Mouse (Mus musculus): ENCODE data around the gene Pigm.

Pigm gene

DNA sequence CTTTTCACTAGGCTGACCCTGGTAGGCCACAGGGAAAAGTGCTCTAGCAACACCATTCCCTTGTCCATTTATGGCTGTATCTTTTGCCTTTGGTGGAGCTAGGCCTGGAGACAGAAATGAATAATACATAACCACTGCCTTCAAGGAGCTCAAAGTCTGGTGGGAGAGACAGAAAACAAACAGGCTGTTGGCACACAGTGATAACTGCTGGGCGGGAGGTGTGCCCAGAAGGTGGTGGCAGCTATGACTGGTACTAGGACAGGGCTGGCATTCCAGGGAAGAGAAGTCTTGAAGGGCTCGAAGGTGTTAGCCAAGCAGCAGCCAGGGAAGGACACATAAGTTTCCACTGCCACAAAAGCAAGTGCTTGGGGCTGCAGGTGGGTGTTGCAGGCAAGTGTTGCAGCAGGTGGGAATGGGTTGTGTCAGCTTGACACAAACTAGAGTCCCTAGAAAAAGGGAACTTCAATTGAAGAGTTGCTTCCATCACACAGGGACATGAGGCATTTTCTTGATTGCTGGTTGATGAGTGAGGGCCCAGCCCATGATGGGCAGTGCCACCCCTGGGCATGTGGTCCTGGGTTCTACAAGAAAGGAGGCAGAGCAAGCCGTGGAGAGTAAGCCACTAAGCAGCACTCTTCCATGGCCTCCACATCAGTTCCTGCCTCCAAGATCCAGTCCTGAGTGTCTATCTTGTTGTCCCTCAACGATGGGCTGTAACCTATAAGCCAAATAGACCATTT, 37.3 kb downstream of the Pigm start:
- DNase-seq (ENCODE audit: low spot score in 2 of 2), result no peak

DNA sequence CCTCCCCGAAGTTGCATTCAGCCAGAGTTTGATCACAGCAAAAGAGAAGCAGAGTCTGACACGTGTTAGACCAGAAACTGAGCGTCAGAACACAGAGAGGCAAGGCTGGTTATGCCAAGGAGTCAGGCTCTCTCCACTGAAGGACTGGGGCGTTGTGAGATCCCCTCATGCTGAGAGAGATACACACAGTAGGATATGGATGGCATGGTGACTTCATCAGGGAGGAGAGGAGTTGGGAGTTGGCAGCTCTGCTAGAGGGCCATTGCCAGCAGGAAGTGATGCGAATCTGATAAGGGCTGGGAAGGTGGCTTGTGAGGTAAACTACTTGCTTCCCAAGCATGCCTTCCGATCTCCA, 37.9 kb downstream of the Pigm start:
- no peak for DNase-seq (ENCODE audit: low spot score in 2 of 2)

DNA sequence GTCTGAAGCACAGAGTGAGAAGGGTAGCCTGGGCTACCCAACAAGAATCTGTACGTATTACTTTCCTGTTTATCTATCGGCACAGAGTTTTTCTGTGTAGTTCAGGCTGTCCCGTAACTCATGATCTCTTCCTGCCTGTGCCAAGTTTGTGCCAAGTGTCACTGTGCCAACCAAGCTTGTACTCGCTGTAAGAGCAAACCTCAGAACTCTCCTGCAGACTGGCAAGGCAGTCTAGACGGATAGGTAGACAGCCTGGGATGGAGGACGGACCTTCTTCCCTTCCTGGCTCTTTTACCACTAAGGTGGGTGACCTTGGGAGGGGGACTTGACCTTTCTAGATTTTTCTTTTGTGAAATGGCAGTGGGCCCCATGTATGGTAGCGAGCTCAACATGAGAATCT, 38.7 kb downstream of the Pigm start:
- DNase-seq (ENCODE audit: low spot score in 2 of 2), result no peak

DNA sequence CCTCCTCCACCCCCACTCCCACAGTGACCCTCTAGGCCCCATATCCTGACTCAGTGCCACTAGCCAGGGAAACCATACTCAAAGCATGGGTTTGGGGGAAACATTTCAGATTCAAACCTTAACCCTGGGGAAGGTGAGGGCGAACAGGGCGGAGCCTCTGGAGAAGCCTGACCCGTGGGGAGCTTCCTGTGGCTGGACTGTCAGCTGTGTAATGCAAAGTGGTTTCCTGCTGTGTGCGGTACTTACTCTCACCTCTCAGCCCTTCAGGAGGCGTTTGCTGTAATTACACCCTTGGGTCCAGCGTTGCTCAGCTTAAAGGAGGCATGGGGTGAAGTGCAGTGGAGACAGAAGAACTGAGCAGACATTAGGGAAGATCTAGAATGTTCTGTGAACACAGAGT, 41.8 kb downstream of the Pigm start:
- DNase-seq (ENCODE audit: low spot score in 2 of 2), result no peak

DNA sequence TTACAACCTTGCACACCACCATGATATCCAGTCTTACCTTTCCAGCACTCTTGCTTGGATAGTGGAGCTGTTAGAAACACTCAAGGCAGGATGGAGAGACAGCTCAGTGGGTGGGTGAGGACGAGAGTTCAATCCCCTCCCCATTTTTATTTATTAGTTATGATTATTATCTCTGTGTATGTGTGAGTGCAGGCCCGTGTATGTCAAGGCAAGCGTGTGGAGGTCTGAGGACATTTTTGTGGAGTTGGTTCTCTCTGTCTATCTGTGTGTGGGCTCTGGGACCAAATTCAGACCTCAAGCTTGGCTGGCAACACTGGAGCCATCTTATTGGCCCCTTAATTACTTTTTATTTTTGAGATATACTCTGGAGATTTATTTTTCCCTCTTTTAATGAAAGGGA, 42.3 kb downstream of the Pigm start:
- no peak for DNase-seq (ENCODE audit: low spot score in 2 of 2)

DNA sequence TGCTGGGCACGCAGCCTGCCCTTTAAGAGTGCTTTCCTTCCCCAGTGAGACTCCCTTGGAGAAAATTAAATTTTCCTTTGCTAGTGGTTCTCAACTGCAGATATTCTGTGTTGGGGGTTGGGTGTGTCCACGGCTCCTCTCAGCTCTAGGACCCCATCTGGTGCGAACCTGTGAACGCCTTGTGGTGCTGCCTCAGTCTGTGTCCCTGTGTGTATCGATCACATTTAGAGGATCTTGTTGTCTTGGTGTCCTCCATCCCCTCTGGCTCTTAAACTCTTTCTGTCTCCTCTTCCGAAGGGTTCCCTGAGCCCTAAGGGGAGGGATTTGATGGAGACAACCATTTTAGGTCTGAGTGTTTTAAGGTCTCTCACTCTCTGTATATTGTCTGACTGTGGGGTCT, 43.8 kb downstream of the Pigm start:
- no peak for DNase-seq (ENCODE audit: low spot score in 2 of 2)

DNA sequence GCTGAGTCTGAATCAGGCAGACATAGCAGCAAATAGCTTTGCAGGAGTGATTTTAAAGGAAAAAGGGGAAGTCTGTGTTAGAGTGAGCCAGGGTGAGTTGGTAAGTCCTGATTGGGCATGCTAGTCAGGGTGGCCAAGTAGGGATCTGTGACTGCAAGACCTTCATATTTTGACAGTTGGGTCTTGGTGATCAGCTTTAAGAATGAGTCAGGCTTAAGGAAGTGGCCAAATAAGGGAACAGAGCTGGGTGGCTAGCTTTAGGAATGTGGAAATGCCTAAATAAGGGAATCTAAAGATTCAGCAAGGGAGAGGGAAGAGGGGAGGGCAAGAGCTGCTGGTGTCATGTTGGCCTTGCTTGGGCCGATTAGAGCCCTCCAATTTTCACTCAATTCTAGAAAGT, 47.0 kb downstream of the Pigm start:
- DNase-seq (ENCODE audit: low spot score in 2 of 2), result no peak

DNA sequence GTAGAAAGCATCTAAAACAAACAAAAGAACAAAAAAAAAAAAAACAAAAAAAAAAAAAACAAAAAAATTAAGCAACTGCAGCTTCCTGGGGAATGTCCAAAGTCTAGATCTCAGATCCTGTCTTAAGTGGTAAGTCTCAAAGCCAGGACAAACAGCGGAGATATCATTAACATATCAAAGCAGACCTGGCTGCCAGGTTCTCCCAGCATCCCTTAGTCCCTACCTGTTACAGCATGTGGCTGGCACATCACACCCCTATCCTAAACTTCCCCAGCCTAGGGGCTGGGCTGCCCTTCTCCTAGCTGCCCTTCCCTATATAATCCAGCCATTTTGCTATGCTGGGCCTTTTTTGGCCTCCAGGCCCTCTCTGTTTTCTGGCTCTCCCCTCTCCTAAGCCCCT, 50.1 kb downstream of the Pigm start:
- no peak for DNase-seq (ENCODE audit: low spot score in 2 of 2)

DNA sequence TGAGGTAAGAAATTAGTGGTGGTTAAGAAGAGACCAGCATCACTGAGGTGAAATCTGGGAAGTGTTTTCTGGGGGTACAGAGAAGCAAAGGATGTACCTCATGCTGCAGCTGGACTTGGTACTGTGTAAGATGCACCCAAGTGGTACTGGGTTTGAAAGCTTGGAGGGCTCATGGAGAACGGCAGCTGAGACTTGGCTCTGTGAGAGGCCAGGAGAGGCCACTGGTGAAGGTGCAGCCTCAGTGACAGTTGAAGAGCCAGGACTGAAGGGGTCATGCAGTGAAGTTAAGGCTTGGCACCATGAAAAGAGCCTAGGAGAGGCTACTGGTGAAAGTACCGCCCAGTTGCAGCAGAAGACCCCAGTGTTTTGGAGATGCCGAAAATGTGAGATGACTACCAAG, 51.5 kb downstream of the Pigm start:
- no peak for DNase-seq (ENCODE audit: low spot score in 2 of 2)

DNA sequence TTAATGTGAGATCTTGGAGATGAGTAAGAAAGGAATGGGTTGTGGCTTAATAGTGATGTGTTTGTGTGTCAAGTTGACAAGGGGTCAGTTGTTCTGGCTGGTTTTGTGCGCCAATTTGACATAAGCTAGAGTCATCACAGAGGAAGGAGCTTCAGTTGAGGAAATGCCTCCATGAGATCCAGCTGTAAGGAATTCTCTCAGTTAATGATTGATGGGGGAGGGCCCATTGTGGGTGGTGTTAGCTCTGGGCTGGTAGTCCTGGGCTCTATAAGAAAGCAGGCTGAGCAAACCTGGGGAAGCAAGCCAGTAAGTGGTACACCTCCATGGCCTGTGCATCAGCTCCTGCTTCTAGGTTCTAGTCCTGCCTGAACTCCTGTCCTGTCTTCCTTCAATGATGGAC, 52.3 kb downstream of the Pigm start:
- DNase-seq (ENCODE audit: low spot score in 2 of 2), result no peak

DNA sequence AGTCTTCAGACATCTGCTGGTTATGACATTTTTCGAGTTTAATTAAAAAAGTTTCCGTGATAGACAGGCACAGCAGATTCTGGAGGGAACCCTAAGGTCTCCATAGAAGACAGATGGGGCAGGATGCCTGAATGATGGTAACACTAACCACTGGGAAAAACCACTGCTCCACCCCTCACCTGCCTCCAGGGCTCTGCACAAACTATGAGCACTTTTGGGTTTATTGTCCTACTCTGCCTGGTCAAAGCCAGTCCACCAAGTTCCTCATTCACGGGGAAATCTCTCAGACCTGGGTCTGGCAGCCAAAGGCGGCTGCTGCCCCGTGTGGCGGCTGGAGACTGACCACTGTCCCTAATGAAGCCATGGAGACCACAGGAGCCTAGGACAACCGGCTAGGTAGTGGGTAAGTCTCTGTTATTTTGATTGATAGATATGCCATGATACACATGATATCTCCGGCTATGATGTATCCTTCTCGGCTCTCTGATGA, 54.4 kb downstream of the Pigm start:
- DNase-seq (ENCODE audit: low spot score in 2 of 2), result no peak

DNA sequence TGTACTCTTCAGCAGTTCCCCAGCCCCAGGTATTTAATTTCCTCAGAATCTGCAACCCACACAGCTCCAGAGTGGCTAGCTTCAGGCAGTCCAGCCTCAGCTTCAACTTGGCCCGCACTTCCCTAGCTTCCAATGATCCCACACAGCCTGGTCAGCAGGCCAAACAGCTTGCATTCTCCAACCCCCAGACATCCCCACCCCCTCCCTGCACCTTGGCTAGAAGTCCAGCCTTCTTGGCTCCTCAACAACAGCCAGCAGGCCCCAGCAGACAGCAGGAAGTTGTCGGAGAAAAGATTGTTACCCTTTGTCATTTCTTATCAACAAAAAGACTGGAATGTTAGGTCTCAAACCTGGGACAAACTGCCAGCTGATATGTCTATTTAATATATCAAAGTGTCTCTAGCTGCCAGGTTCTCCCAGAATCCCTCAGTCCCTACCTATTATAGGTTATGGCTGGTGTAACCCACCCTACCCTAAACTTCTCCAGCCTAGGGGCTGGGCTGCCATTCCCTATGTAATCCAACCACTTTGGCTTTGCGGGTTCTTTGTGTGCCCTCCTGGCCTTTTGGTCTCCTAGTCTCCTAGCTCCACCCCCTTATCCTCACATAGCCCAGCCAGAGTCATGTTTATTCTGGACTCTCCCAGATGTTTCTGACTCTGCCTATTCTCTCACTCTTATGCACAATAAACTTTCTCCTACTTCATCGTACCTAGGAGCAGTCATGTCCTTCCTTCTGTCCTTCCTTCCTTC, 55.7 kb downstream of the Pigm start:
- DNase-seq (ENCODE audit: low spot score in 2 of 2), result no peak

DNA sequence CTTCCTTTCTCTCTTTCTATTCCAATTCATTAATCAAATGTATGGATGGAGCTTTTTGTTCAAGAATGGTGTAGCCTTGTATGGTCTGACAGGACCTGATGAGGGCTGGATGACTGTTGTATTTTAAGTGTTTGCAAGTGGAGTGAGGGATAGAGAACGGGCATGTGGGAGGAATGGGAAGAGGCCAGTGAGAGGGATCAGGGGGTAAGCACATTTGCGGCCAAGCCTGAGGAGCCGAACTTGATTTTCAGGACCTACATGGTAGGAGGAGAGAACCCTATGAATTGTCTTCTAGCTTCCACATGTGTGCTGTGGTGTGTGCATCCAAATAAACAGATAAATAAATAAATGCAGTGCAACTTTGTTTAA, 56.2 kb downstream of the Pigm start:
- DNase-seq (ENCODE audit: low spot score in 2 of 2), result no peak

DNA sequence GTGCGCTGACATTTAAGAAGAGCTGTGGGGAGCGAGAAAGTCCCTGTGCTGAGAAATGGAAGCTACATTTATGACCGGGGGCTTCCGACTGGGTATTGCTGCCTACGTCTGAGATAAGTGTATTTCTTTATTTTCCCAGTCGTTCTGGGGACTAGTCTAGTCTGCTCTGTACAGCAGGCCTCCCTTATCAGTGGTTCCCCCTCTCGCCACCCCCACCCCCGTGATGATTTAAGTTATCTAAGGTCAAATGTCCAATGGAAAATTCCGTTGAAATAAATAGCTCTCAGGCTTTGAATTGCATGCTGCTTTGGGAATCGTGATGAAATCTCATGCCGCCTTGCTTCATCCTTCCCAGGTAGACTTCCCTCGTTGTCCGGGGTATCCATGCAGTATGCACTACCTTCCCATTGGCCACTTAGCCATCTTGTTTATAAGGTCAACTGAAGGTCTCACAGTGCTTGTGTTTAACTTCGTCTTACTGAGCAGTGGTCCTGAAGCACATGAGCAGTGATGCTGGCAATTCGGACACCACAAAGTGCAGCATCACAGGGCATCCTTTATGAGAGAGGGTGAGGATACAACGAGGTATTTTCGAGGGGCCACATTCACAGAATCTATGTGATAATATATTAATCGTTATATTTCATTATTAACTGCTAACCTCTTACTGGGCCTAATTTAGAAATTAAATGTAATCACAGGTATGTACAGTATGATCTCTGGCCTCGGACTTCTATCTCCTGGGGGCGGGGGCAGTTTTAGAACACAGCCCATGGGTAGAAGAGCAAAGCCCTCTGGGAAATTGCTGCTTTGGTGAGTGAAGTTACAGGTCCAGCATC, 56.9 kb downstream of the Pigm start:
- no peak for DNase-seq (ENCODE audit: low spot score in 2 of 2)

Data from right cerebral cortex, postnatal 36 days (tissue).